Mouse (Mus musculus) heart, postnatal 0 days (tissue): ENCODE results near the gene Fam198b. TPM values are rescaled to one million over a fixed set of nuclear protein-coding genes. Genes with fewer than 3 reads are reported as not detected.

Experiments used
- ATAC-seq: fragments of 200-750 bp; cut with Nextera tagmentation; 2 replicates; pipeline ENCODE4 v1.8.0; 2017; ENCODE audit warnings: low read depth, moderate number of reproducible peaks, moderate library complexity; ENCODE audit not compliant: insufficient read depth
- DNase-seq: peaks from one replicate; pipeline ENCODE4 v3.0.0-alpha.2; 2016; ENCODE audit warnings: low spot score
- H3K27ac ChIP-seq: fragments of 300-500 bp; sonication (generic); 2 replicates; pipeline ENCODE4 v1.5.1; 2014; ENCODE audit warnings: low read depth, mild to moderate bottlenecking
- H3K27me3 ChIP-seq: fragments of 300-500 bp; sonication (generic); 2 replicates; pipeline ENCODE4 v1.6.1; 2014; ENCODE audit warnings: low read length, mixed read lengths; ENCODE audit not compliant: control insufficient read depth, insufficient read depth
- H3K36me3 ChIP-seq: fragments of 300-500 bp; sonication (generic); replicated peaks from 2 replicates; pipeline ENCODE4 v1.6.1; 2014; ENCODE audit warnings: low read length, mixed read lengths; ENCODE audit not compliant: control insufficient read depth, insufficient read depth
- H3K4me1 ChIP-seq: fragments of 300-500 bp; sonication (generic); 2 replicates; pipeline ENCODE4 v1.6.1; 2014; ENCODE audit warnings: antibody characterized with exemption; ENCODE audit not compliant: control insufficient read depth, insufficient read depth
- H3K4me2 ChIP-seq: fragments of 300-500 bp; sonication (generic); 2 replicates; pipeline ENCODE4 v1.6.1; 2014; ENCODE audit warnings: low read depth, mild to moderate bottlenecking, low read length, moderate library complexity
- H3K4me3 ChIP-seq: fragments of 300-500 bp; sonication (generic); 2 replicates; pipeline ENCODE4 v1.5.1; 2014; ENCODE audit warnings: low read depth, low read length
- H3K9ac ChIP-seq: fragments of 300-500 bp; sonication (generic); replicated peaks from 2 replicates; pipeline ENCODE4 v1.6.1; 2014; ENCODE audit warnings: low read depth, low read length, mixed read lengths
- H3K9me3 ChIP-seq: fragments of 300-500 bp; sonication (generic); replicated peaks from 2 replicates; pipeline ENCODE4 v1.6.1; 2016; ENCODE audit warnings: low read length; ENCODE audit not compliant: control insufficient read depth
- CTCF ChIP-seq: IDR thresholded peaks from 2 replicates; pipeline ENCODE4 v1.5.1; 2016; ENCODE audit warnings: antibody characterized with exemption, control low read depth, low read depth
- EP300 ChIP-seq: IDR thresholded peaks from 2 replicates; pipeline ENCODE4 v1.6.1; 2016; ENCODE audit warnings: antibody characterized with exemption, low read depth
- WGBS: fragments of 180-500 bp; shearing (Covaris S2); extraction: QIAGEN DNeasy Blood & Tissue Kit; methylation state at CpG from one replicate; pipeline ENCODE4 v1.1.7; 2014; 5-methylcytosine and 5-hydroxymethylcytosine counted together
- polyA plus RNA-seq: library from polyadenylated mRNA; unstranded; fragments of >200 nt; fragmentation: Nextera tagmentation; extraction: Ambion mirVana; gene quantifications from 2 replicates; pipeline ENCODE4 v1.2.1, GENCODE M21; 2015
- total RNA-seq: library from RNA; depleted of rRNA; stranded (reverse); fragments of >200 nt; gene quantifications from 2 replicates; pipeline ENCODE4 v1.2.3, GENCODE M21; 2014; ENCODE audit warnings: low replicate concordance

The Fam198b gene
- total and polyA plus RNA-seq, 2 experiments from 2014 or later, result 51.9 to 114 TPM

- 85% methylated on average over 3 of the region's 3 CpGs for WGBS
- no peak for DNase-seq
- H3K4me3 ChIP-seq, result no peak overlapping the region
- TF ChIP-seq CTCF, result no peak
- no peak for TF ChIP-seq EP300
- no peaks in the 10 kb centered on the region for H3K9me3 ChIP-seq
- peaks cover 19% of the 10 kb centered on the region for H3K4me1 ChIP-seq
- H3K27ac ChIP-seq, result peak overlapping the region; percentile 66
- no peak overlapping the region for H3K4me2 ChIP-seq
- no peak for ATAC-seq
- H3K9ac ChIP-seq, result no peak overlapping the region
- H3K36me3 ChIP-seq, result peaks cover 56% of the 10 kb centered on the region
- no peaks in the 10 kb centered on the region for H3K27me3 ChIP-seq
Observed at GRCm38 (mm10) chr3:79936730-79937447, 52.6 kb downstream of the Fam198b start.

GRCm38 (mm10) chr3:79947736-79948135, 63.4 kb downstream of the Fam198b start:
- Histone ChIP-seq H3K9ac (no peak overlapping the region), H3K36me3 (peaks cover 16% of the 10 kb centered on the region), H3K4me3 (no peak overlapping the region), H3K4me1 (no peaks in the 10 kb centered on the region), H3K4me2 (no peak overlapping the region), H3K27ac (peak overlapping the region; percentile 55), H3K9me3 (no peaks in the 10 kb centered on the region), H3K27me3 (no peaks in the 10 kb centered on the region)
- TF ChIP-seq EP300, result no peak
- TF ChIP-seq CTCF, result no peak
- 30% methylated on average over 1 of the region's 1 CpGs for WGBS
- DNase-seq (no peak), ATAC-seq (0 out of 2 replicates have a peak, but pooled peaks have one; percentile 43)

DNA sequence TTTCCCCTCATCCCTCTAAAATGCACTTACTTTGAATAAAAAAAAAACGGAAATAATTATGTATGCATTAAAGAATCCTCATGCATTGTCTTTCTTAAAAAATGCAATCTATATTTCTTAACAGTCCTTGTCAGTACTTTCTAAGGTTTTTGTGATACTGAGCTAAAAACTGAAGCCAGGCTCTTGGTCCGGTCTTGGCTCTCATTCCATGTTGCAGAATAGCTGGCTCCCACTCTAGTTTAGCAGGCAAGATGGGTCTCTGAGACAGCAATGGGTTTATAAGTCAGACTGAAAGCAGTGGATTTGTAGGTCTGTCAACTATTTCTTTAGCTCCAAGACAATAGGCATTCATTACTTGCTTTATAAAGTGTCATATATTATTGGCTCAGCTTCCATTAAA, 63.8 kb downstream of the Fam198b start:
- ATAC-seq (no peak), DNase-seq (no peak)
- Histone ChIP-seq H3K4me3 (no peak overlapping the region), H3K27me3 (no peaks in the 10 kb centered on the region), H3K36me3 (peaks cover 12% of the 10 kb centered on the region), H3K27ac (peak overlapping the region; percentile 55), H3K9me3 (no peaks in the 10 kb centered on the region), H3K4me1 (no peaks in the 10 kb centered on the region), H3K9ac (no peak overlapping the region), H3K4me2 (no peak overlapping the region)
- 67% methylated on average over 2 of the region's 2 CpGs for WGBS
- TF ChIP-seq CTCF (no peak), EP300 (no peak)

- ATAC-seq (no peak), DNase-seq (no peak)
- 72% methylated on average over 2 of the region's 2 CpGs for WGBS
- Histone ChIP-seq H3K27ac (no peak overlapping the region), H3K4me1 (peaks cover 12% of the 10 kb centered on the region; the same call in 1 of the 2 replicates), H3K4me2 (no peak overlapping the region), H3K9me3 (no peaks in the 10 kb centered on the region), H3K4me3 (no peak overlapping the region), H3K36me3 (no peaks in the 10 kb centered on the region), H3K27me3 (no peaks in the 10 kb centered on the region), H3K9ac (no peak overlapping the region)
- TF ChIP-seq EP300 (no peak), CTCF (no peak)
Observed at GRCm38 (mm10) chr3:79953164-79953759, 68.9 kb downstream of the Fam198b start.

DNA sequence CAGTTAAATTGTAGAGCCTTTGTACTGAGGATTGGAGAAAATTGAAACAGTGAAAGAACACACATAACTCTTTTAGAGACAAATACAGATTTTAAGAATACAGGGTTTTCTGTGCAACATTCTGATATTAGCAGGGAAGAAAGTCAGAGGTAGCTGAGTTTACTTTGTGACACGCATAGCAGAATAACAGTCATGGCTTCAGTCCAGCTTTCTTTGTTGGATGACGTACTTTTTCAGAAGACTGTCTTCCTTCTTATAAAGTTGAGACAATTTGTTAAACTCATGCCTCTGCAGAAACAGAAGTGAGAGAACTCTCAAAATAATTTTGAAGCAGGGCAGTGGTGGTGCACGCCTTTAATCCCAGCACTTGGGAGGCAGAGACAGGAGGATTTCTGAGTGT, 70.9 kb downstream of the Fam198b start:
- Histone ChIP-seq H3K27me3 (no peaks in the 10 kb centered on the region), H3K9ac (no peak overlapping the region), H3K27ac (no peak overlapping the region), H3K36me3 (no peaks in the 10 kb centered on the region), H3K9me3 (no peaks in the 10 kb centered on the region), H3K4me2 (no peak overlapping the region), H3K4me1 (peaks cover 12% of the 10 kb centered on the region; the same call in 1 of the 2 replicates), H3K4me3 (no peak overlapping the region)
- no peak for TF ChIP-seq CTCF
- no peak for TF ChIP-seq EP300
- ATAC-seq (no peak), DNase-seq (no peak)
- WGBS, result 71% methylated on average over 3 of the region's 3 CpGs

GRCm38 (mm10) chr3:79956792-79957191, 72.5 kb downstream of the Fam198b start:
- TF ChIP-seq EP300 (no peak), CTCF (no peak)

More at GRCm38 (mm10) chr3:79956792-79957191, 72.5 kb downstream of the Fam198b start:
- Histone ChIP-seq H3K27ac (no peak overlapping the region), H3K4me1 (peaks cover 12% of the 10 kb centered on the region; the same call in 1 of the 2 replicates), H3K27me3 (no peaks in the 10 kb centered on the region), H3K36me3 (no peaks in the 10 kb centered on the region), H3K4me2 (no peak overlapping the region), H3K9ac (no peak overlapping the region), H3K4me3 (no peak overlapping the region), H3K9me3 (no peaks in the 10 kb centered on the region)
- no peak for ATAC-seq
- no peak for DNase-seq
